Mouse (Mus musculus) left cerebral cortex, adult 18-20 months (tissue): ENCODE results near the gene Gm17555. TPM values are rescaled to one million over a fixed set of nuclear protein-coding genes. Genes with fewer than 3 reads are reported as not detected.
"Not testable (repeated sequence)": the region's sequence is repeated elsewhere in the genome, so short reads cannot be mapped to it uniquely, and the experiment has no call there.

Experiments
- DNase-seq, 2 experiments: peaks; one replicate each; pipeline ENCODE4 v3.0.0; 2021 to 2022; ENCODE audit warnings: low spot score in 2 of 2, mixed read lengths in 1 of 2
- long read RNA-seq, 2 experiments: library from polyadenylated mRNA; stranded (forward); transcript quantifications; one replicate each; pipeline ENCODE4 v2.0.0; 2021
- total RNA-seq, 2 experiments: library from RNA; stranded (reverse); gene quantifications; 2 replicates each; pipeline ENCODE4 v1.2.3; 2021

Gm17555 gene
- total RNA-seq = not detected
- long read RNA-seq, experiment 1 = 0 reads
- long read RNA-seq, experiment 2 = 0 reads

- DNase-seq = not testable (repeated sequence)
Measured at GRCm38 (mm10) chr2:126214800-126215199, at the start of gene Gm17555. Gene Gm17555 (plus strand): TSS chr2:126215100.

- no peak for DNase-seq
Measured at GRCm38 (mm10) chr2:126165277-126166018, 49.5 kb upstream of the Gm17555 start.

GRCm38 (mm10) chr2:126166335-126166734 is 48.6 kb upstream of the Gm17555 start:
- no peak for DNase-seq

- peak in 1 of 2 experiments; percentile 3 for DNase-seq
Measured at GRCm38 (mm10) chr2:126166848-126167617, 47.9 kb upstream of the Gm17555 start.

GRCm38 (mm10) chr2:126171427-126171826 is 43.5 kb upstream of the Gm17555 start:
- no peak for DNase-seq

GRCm38 (mm10) chr2:126191306-126191705 is 23.6 kb upstream of the Gm17555 start:
- DNase-seq = no peak

GRCm38 (mm10) chr2:126192129-126192528 is 22.8 kb upstream of the Gm17555 start:
- DNase-seq = no peak

GRCm38 (mm10) chr2:126195631-126196356 is 19.1 kb upstream of the Gm17555 start:
- DNase-seq = no peak

- no peak for DNase-seq
Measured at GRCm38 (mm10) chr2:126198971-126199370, 15.9 kb upstream of the Gm17555 start.

- no peak for DNase-seq
Measured at GRCm38 (mm10) chr2:126211011-126211680, 3.8 kb upstream of the Gm17555 start.

- no peak for DNase-seq
Measured at GRCm38 (mm10) chr2:126227581-126227980, 12.7 kb downstream of the Gm17555 start.

- DNase-seq = no peak
Measured at GRCm38 (mm10) chr2:126231731-126232130, 16.8 kb downstream of the Gm17555 start.

- DNase-seq = no peak
Measured at GRCm38 (mm10) chr2:126236905-126237304, 22.0 kb downstream of the Gm17555 start.

- peak; percentile 32 to 43 for DNase-seq
Measured at GRCm38 (mm10) chr2:126245446-126245845, 30.5 kb downstream of the Gm17555 start.

GRCm38 (mm10) chr2:126248536-126248935 is 33.6 kb downstream of the Gm17555 start:
- no peak for DNase-seq

GRCm38 (mm10) chr2:126252211-126252610 is 37.3 kb downstream of the Gm17555 start:
- no peak for DNase-seq

Other genes with a start within 250 kb of the Gm17555 start
- gene Fgf7, start 180.4 kb upstream of the Gm17555 start, total RNA-seq = under 1 TPM; 0.60 to 0.70 TPM
- under 1 TPM in 1 of 2 experiments, not detected in 1; 0.19 TPM for gene Fam227b, start 63.1 kb upstream of the Gm17555 start, total RNA-seq
- 10 to 100 TPM; 10.9 to 11.3 TPM for gene Dtwd1, start 63.0 kb upstream of the Gm17555 start, total RNA-seq